Mouse (Mus musculus) G1E (cell line): ENCODE measurements around the gene Slc9a9.

ENCODE experiments used
- CTCF ChIP-seq: IDR thresholded peaks from 2 replicates; pipeline ENCODE4 v1.5.1; 2012; ENCODE audit warnings: low read depth, low read length, inconsistent platforms, mixed read lengths
- GATA1 ChIP-seq: IDR thresholded peaks from 2 replicates; pipeline ENCODE4 v1.6.1; 2012; ENCODE audit warnings: borderline replicate concordance, low read length, inconsistent platforms, mixed read lengths
- TAL1 ChIP-seq: conservative IDR thresholded peaks from 2 replicates; pipeline ENCODE4 v1.6.1; 2012; ENCODE audit warnings: low read depth, low read length, inconsistent platforms, mixed read lengths

GRCm38 (mm10) chr9:94682260-94682659 lies 12.6 kb downstream of the Slc9a9 start:
- TF ChIP-seq CTCF (no peak), TAL1 (no peak), GATA1 (no peak)
